Mouse (Mus musculus): ENCODE measurements around the gene Acss2.
A peak's percentile ranks its signal among the peaks of the same experiment; 100 is the strongest.

The Acss2 gene

DNA sequence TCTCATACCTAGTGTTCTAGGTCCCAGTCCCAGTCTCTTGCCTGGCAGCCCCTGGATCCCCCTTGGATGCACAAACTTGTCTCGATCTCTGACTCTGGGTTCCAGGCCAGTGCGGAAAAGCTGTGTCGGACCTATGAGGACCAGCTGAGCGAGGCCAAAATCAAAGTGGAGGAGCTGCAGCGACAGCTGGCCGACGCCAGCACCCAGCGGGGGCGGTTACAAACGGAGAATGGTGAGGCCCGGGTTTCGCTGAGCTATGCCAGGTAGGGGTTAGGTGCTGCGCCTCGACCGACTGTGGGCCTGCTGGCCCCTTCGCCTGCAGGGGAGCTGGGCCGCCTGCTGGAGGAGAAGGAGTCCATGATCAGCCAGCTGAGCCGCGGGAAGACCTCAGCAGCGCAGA is 112.4 kb downstream of the Acss2 start:
- DNase-seq: no peak

DNA sequence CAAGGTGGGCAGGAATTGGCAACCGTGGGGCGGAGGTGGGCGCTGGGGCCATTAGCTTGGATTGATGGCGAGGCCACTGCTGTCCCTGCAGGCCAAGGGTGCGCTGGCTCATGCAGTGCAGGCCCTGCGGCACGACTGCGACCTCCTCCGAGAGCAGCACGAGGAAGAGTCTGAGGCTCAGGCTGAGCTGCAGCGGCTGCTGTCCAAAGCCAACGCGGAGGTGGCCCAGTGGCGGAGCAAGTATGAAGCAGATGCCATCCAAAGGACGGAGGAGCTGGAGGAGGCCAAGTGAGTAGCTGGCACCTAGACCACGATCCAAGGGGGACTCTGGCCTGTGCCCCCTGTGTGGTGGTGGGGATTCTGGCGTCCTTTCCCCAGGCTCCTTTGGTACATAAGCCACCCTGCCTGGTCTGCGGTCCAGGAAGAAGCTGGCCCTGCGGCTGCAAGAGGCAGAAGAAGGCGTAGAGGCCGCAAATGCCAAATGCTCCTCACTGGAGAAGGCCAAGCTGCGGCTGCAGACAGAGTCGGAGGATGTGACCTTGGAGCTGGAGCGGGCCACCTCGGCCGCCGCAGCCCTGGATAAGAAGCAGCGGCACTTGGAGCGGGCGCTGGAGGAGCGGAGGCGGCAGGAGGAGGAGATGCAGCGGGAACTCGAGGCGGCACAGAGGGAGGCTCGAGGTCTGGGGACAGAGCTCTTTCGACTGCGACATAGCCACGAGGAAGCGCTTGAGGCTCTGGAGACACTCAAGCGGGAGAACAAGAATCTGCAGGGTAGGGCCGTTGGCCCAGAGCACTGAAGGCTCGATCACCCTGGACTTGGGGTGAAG is 113.1 kb downstream of the Acss2 start:
- no peak for DNase-seq

DNA sequence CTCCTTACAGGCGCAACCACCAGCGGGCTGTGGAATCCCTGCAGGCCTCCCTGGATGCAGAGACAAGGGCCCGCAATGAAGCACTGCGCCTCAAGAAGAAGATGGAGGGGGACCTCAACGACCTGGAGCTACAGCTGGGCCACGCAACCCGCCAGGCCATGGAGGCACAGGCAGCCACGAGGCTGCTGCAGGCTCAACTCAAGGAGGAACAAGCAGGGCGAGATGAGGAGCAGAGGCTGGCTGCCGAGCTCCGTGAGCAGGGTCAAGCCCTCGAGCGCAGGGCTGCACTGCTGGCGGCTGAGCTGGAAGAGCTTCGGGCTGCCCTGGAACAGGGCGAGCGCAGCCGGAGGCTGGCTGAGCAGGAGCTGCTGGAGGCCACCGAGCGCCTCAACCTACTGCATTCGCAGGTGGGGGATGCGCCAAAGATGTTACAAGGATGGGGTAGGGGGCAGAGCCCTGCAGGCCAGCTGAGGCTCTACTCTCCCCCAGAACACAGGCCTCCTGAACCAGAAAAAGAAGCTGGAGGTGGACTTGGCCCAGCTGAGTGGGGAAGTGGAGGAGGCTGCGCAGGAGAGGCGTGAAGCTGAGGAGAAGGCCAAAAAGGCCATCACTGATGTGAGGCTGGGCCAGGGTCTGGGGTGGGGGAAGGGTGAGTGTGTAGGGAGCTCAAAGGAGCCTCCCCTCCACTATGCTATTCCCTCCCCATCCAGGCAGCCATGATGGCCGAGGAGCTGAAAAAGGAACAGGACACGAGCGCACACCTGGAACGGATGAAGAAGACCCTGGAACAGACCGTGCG is 114.6 kb downstream of the Acss2 start:
- no peak for DNase-seq

DNA sequence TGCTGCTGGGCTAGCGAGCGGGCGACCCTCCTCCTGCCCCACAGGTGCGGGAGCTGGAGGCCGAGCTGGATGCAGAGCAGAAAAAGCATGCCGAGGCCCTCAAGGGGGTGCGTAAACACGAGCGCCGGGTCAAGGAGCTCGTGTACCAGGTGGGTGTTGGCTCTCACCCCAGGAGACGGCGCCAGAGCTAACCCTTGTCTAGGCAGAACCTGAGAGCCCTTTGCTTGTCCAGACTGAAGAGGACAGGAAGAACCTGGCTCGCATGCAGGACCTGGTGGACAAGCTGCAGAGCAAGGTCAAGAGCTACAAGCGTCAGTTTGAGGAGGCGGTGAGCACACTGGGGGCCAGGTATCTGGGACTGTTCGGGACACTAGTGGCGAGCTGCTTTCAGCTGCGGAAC is 115.4 kb downstream of the Acss2 start:
- peak; percentile 79 to 86 for DNase-seq

DNA sequence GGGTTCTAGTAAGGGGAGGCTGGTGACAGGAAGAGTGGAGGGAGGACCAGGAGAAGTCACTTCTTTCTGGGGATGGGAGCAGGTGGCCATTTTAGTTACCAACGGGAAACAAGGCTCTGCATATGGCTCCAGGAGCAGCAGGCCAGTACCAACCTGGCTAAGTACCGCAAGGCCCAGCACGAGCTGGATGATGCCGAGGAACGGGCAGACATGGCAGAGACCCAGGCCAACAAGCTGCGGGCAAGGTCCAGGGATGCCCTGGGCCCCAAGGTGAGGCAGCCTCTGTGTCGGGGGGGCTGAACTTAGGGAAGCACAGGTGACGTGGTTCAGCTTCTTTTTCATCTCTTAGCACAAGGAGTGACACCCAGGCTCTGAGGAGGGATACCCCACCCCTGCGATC is 116.0 kb downstream of the Acss2 start:
- DNase-seq: no peak

DNA sequence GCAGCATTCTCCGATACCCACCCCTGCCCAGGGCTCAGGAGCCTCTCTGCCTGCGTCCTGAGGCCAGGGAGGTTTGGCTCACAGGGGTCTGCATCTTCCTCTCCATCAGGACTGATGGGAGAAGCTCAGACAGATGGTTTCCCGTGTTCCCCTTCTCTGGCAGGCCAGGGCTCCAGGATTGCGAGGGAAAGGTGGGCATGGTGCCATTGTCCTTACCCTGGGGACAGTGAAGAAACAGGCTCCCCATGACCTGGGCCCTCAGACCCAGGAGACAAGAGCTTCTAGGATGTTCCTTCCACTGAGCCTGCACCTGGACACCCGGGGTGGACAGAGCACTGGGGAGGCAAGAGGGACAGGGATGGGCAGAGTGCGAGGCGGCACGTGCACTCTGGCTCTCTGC is 116.8 kb downstream of the Acss2 start:
- no peak for DNase-seq
